Mouse (Mus musculus) layer of hippocampus, postnatal 14 days (tissue): ENCODE measurements around the gene Slc38a3. TPM values are rescaled to one million over a fixed set of nuclear protein-coding genes. Genes with fewer than 3 reads are reported as not detected.

Source experiments
- DNase-seq, 2 experiments: peaks; one replicate each; pipeline ENCODE4 v3.0.0; 2021 to 2022; ENCODE audit warnings: low spot score in 2 of 2, mixed read lengths in 1 of 2
- total RNA-seq, 2 experiments: library from RNA; stranded (reverse); gene quantifications; 2 replicates each; pipeline ENCODE4 v1.2.3; 2021

The Slc38a3 gene
- total RNA-seq, 2 experiments from 2014 or later: 83.3 to 98.4 TPM

GRCm38 (mm10) chr9:107602068-107602648 lies 67.2 kb downstream of the Slc38a3 start:
- DNase-seq: peak; percentile 93 to 94

DNA sequence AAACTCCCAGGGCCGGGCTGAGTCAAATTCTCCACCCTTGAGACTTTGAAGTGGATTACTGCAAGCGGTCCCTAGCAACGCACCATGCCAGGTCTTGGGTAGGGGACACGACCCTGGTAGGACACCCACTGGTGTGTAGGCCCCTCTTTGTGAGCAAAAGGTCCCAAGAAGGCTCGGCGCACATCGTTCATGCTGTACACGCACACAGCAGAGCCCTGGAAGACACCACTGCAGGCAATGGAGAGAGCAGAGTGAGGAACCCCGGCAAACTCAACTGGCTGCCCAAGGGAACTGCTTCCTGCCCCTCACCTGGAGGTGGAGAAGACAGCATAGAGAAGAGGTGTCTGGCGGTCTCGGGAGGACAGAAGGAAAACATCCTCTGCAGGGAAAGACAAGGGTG lies 68.1 kb downstream of the Slc38a3 start:
- DNase-seq: no peak

DNA sequence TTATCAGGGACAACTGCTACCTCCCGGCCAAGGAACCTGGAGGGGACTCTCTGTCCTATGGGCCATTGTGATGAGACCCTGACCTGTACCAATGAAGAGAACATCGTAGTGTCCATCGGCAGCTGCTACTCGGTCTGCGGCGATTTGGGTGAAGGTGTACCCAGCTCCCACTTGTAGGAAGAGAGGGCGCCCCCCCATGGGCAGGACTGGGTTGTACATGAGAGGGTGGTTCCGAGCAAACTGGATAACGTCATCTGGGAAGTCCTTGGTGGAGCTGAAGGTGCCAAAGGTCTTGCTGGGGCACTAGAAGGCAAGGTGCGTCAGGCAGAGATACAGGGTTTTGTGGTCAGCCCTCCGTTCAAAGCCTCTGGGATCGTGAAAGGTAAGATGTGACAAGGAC lies 68.6 kb downstream of the Slc38a3 start:
- DNase-seq: no peak

Other genes with a start within 250 kb of the Slc38a3 start
- 10 to 100 TPM; 33.3 to 38.1 TPM for gene Tmem115, start 135.6 kb downstream of the Slc38a3 start, total RNA-seq
- 10 to 100 TPM; 16.7 to 17.8 TPM for gene Cyb561d2, start 127.3 kb downstream of the Slc38a3 start, total RNA-seq
- 10 to 100 TPM; 28.7 to 34.5 TPM for gene Nprl2, start 127.3 kb downstream of the Slc38a3 start, total RNA-seq
- 1 to 10 TPM; 2.0 to 3.7 TPM for gene Zmynd10, start 122.2 kb downstream of the Slc38a3 start, total RNA-seq
- gene Rassf1, start 118.0 kb downstream of the Slc38a3 start, total RNA-seq: 10 to 100 TPM; 14.5 to 16.0 TPM
- 10 to 100 TPM; 63.0 to 64.1 TPM for gene Tusc2, start 106.3 kb downstream of the Slc38a3 start, total RNA-seq
- 10 to 100 TPM; 14.6 to 16.8 TPM for gene Hyal2, start 101.6 kb downstream of the Slc38a3 start, total RNA-seq
- gene Hyal1, start 92.6 kb downstream of the Slc38a3 start, total RNA-seq: 1 to 10 TPM; 4.8 to 6.3 TPM
- 10 to 100 TPM in 1 of 2 experiments, 1 to 10 TPM in 1; 9.5 to 10.0 TPM for gene Naa80, start 90.6 kb downstream of the Slc38a3 start, total RNA-seq
- 1 to 10 TPM in 1 of 2 experiments, under 1 TPM in 1; 0.95 to 1.5 TPM for gene Hyal3, start 88.7 kb downstream of the Slc38a3 start, total RNA-seq
- 10 to 100 TPM; 12.1 to 13.0 TPM for gene Ifrd2, start 81.9 kb downstream of the Slc38a3 start, total RNA-seq
- 1 to 10 TPM; 2.0 to 4.9 TPM for gene Sema3b, start 60.3 kb downstream of the Slc38a3 start, total RNA-seq
- 100 to 1,000 TPM; 215 to 224 TPM for gene Gnai2, start 34.2 kb downstream of the Slc38a3 start, total RNA-seq
- gene Gnat1, start 10.2 kb upstream of the Slc38a3 start, total RNA-seq: under 1 TPM in 1 of 2 experiments, not detected in 1; 0.60 TPM
- 1 to 10 TPM; 4.3 to 4.8 TPM for gene Sema3f, start 40.9 kb upstream of the Slc38a3 start, total RNA-seq
- 100 to 1,000 TPM; 157 to 160 TPM for gene Rbm5, start 101.5 kb upstream of the Slc38a3 start, total RNA-seq
- 10 to 100 TPM; 57.7 to 60.2 TPM for gene Rbm6, start 203.7 kb upstream of the Slc38a3 start, total RNA-seq
- gene Mon1a, start 218.6 kb upstream of the Slc38a3 start, total RNA-seq: 10 to 100 TPM; 17.0 to 20.9 TPM
- gene Mst1r, start 237.3 kb upstream of the Slc38a3 start, total RNA-seq: 1 to 10 TPM; 1.8 to 2.9 TPM